Mouse (Mus musculus) C2C12 (cell line): ENCODE data around the gene Hddc3.

Source experiments
- CEBPB ChIP-seq: IDR thresholded peaks from one replicate; pipeline ENCODE4 v1.6.1; 2011; ENCODE audit warnings: low read depth, mild to moderate bottlenecking, control low read depth, moderate library complexity
- CTCF ChIP-seq: IDR thresholded peaks from one replicate; pipeline ENCODE4 v1.5.1; 2011; ENCODE audit not compliant: control insufficient read depth, insufficient read depth, insufficient read length
- FOSL1 ChIP-seq: IDR thresholded peaks from one replicate; pipeline ENCODE4 v1.8.0; 2011; ENCODE audit warnings: mild to moderate bottlenecking, low read length; ENCODE audit not compliant: poor library complexity, insufficient read depth, severe bottlenecking
- MAX ChIP-seq: IDR thresholded peaks from one replicate; pipeline ENCODE4 v1.6.1; 2011; ENCODE audit warnings: mild to moderate bottlenecking, control low read depth
- MYOD1 ChIP-seq: IDR thresholded peaks from one replicate; pipeline ENCODE4 v1.6.1; 2011; ENCODE audit warnings: low read depth; ENCODE audit not compliant: control insufficient read depth, insufficient read length
- MYOG ChIP-seq: IDR thresholded peaks from one replicate; pipeline ENCODE4 v1.6.1; 2011; ENCODE audit not compliant: control insufficient read depth, insufficient read length; ENCODE audit errors: extremely low read depth
- USF1 ChIP-seq: IDR thresholded peaks from one replicate; pipeline ENCODE4 v1.6.1; 2011; ENCODE audit warnings: low read depth, mild to moderate bottlenecking, control low read depth, moderate library complexity

GRCm38 (mm10) chr7:80297041-80297440, 45.9 kb upstream of the Hddc3 start:
- TF ChIP-seq CTCF (no peak), MAX (no peak), USF1 (no peak), MYOG (no peak), MYOD1 (no peak), CEBPB (no peak), FOSL1 (no peak)
